Mouse (Mus musculus) WW6 (cell line): Measurements from ENCODE around the gene Ppp4r3a.

Source experiments
- DNase-seq: peaks from one replicate; pipeline ENCODE4 v3.0.0-alpha.2; 2013; ENCODE audit warnings: low read depth, low spot score

Gene Ppp4r3a

DNA sequence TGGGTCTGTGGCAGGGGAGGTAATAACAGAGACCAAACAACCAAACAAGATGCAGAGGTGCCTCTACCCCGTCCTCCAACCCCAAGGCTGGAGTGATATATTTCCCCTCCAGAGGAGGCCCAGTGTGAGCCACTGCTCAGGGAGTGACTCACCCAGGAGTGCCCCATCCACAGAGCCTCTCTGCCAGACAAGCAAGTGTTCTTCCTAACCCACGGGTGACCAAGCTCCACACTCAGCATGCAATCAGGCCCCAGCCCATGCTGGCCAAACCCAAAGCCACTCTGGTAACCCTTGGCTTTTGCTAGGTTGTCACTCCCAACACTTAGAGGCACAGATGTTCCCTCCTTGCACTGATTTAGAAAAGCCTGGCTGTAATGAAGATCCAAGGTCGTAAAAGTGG, 90.4 kb downstream of the Ppp4r3a start:
- no peak for DNase-seq

DNA sequence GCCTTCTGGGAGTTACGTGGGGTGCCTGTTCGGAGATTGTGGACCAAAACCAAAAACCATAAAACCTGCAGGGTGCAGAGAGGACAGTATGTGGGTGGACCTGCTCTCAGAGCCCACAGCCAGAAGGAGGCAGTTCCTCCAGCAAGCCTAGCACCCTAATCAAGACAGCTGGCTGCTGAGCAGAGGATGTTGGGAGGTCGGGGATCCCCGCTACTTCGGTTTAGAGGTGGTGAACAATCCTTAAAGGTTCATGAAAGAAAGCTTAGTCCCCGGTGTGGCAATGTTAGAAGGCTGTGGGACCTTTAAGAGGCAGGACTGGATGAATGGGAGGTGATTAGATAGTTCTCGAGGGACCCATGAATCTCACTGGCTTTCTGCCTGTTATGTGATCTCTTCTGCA, 91.0 kb downstream of the Ppp4r3a start:
- DNase-seq, result no peak

- DNase-seq, result no peak
These were observed 92.4 kb downstream of the Ppp4r3a start for GRCm38 (mm10) chr12:100991119-100991518.

DNA sequence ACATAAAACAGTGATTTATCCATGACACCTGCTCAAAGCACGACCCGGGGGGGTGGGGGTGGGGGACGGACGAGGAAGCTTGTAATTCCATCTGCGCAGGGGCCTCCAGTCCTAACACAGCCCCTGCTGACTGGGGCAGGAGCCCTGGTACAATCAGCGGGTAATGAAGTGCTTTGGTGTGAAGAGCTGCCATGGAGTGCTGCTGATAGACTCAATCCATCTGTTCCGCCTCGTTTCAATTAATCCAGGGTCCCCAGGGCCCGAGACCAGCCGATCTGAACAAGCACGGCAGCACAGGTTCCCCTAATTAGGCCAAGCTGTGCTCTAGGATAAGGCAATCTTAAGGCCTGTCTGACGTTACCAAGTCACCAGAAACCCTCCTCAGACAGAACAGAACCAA, 93.2 kb downstream of the Ppp4r3a start:
- no peak for DNase-seq

GRCm38 (mm10) chr12:100989780-100990288, 93.7 kb downstream of the Ppp4r3a start:
- no peak for DNase-seq
